Mouse (Mus musculus): ENCODE measurements at regions not wholly inside any gene's neighbourhood (a gene's known extent, or its start where the extent isn't known, plus 50 kb on each side); places are given as distances from the start of the nearest gene placed in this dataset.

DNA sequence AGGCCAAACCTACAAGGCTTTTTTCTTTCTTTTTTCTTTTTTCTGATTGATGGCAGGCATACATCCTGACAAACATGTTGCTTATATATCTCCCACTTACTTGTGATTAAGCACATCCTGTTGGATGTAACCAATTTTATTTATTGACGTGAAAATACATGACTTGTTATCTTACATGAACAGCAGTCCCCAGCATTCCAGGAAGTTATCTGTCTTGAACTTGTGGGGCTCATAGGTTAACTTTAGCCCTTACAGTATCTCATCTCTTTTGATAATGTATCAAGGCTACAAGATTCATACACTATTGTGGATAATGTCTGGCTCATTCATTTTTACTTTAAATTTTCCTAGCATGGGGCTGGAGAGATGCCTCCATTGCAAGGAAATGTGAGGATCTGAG, 852.0 kb upstream of the Agtr1b start:
- no peak for DNase-seq

DNA sequence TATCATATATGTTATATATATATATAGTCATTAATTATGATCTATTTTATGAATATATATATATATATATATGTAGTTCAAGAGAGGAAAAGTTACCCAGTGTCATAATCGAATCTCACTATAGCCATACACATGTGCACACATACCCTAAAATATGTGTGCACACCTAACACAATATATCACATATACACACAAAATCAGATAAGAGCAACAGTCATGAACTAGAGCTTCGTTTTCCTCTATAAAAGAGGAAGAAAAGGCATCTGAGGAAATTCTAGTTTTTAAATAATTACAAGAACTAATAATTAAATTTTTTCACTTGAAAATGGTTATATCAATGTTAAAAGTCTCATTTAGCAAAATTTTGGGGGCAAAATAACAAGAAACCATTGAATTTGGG, 835.3 kb upstream of the Tbl1xr1 start:
- DNase-seq: no peak

DNA sequence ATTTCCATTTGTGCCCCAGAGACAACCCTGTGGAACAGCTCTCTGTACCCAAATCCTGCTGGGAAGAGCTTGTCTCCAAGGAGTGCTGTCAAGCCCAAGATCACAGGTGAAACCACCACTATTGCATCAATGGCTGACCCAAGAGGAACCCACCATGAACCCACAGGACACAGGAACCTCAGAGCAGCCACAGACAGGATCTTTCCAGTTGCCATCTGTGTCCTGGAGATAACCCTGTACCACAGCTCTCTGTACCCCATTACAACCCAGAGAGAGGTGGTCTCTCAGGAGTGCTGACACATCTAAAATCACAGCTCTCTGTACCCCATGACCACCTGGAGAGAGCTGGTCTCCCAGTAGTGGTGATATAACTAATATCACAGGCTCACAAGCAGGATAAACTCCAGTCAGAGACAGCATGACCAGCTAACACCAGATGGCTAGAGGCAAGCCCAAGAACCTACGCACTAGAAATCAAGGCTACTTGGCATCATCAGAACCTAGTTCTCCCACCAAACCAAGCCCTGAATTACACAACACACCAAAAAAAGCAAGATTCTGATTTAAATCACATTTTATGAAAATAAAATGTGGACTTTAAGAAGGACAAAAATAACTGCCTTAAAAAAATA, 820.2 kb upstream of the Tbl1xr1 start:
- DNase-seq: no peak

DNA sequence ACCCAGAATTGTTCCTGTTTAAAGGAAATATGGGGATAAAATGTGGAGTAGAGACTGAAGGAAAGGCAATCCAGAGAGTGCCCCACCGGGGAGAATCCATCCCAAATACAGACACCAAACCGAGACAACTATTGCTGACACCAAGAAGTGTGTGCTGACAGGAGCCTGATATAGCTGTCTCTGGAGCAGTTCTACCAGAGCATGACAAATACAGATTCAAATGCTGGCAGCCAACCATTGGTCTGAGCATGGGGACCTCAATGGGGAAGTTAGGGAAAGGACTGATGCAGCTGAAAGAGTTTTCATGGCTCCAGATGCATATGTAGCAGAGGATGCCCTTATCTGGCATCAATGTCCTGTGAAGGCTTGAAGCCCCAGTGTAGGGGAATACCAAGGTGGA, 813.1 kb upstream of the Tbl1xr1 start:
- DNase-seq: no peak

DNA sequence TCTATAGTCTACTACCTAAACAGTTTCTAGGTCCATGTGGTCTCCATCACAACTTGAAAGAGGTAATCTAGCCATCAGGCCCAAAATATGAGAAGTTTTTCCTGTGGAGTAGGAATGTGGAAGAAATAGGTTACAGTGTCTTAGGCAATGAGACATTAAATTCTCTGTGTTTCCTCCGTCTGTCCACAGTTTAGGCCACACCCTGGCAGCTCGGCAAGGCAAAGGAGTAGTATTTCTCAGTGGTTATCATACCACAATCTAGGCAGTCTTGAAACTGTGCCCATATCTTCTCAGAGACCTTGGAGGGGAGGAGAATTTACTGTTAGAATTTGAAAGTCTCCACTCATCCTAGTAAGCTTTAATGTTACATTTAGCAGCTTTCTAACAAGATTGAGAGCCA, 811.0 kb upstream of the Tbl1xr1 start:
- no peak for DNase-seq

DNA sequence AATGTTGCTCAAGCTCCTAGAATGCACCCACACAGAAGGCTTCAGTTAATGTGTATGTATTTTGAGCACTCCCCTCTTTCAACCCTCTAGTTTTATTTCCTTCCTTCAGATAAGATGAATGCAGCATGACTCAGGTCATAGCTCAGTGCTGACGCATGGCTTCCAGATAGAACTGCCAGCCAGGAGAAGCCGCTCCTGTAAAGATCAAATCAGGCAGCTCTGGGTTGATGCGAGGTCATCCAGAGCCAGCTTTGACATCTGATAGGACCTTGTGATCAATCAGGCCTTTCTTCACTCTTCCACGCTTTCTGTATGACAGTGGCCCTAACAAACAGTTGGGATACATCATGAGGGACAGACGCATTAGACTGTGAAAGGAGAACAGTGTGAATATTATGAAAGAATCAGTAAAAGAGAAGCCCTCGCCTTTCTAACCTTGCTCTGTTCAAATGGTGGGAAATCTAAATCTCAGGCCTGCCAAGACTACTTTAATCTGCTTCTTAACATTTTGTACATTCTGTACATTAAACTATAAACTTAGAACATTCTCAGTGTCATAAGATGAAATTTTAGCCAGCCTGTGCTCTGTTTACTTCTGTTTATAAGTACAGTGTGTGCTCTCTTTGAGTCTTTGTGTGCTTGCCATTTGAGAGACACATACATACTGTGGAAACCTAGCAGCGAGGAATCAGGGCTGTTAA, 807.9 kb upstream of the Tbl1xr1 start:
- DNase-seq: no peak

DNA sequence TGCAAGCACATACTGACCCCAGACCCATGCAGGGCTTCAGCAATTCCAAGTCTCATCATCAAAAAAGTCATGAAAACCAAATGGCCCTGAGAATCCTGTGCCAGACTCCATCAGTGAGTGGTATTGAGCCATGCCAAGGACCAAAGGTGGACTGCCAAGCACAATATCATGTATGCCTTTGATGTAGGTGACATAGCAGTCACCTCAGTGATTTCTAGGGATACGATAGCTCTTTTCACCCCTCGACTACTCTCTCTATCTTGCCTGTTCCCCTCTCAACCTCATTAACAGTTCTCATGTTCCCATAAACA, 807.4 kb upstream of the Tbl1xr1 start:
- no peak for DNase-seq

DNA sequence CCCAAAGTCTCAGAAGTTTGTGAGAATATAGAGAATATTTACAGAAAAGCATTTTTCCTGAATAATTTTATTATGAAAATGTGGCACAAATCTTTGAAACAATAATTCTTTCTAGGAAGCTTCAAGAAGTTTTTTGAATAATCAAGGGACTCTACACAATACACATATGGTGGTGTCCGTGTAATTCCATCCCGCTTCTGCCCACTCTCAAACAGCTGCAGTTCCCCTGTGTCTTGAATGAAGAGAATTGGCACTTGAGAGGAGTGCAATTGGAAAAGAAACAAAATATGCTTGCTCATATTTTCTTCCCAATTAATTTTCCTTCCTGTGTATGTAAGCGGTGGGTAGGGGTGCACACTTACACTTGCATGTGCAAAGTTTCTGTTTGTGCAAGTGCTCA, 805.7 kb upstream of the Tbl1xr1 start:
- DNase-seq: no peak

DNA sequence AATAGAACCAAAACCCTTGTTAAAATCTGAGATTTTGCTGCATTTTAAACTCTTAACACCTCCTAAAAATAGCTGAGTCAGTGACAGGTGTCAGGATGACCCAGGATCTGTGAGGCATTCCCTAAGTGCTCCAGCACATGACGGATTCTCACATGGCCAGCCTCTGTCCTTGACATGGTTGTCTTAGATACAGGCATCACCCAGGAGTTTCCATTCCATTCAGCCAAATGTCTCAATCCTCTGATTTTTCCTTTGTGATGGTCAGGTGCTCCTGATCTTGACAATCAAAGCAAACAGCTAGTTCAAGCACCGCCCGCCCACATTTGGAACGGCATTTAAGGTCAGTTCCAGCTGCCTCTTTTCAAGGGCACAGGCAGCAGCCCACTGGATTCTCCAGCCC, 804.2 kb upstream of the Tbl1xr1 start:
- no peak for DNase-seq

DNA sequence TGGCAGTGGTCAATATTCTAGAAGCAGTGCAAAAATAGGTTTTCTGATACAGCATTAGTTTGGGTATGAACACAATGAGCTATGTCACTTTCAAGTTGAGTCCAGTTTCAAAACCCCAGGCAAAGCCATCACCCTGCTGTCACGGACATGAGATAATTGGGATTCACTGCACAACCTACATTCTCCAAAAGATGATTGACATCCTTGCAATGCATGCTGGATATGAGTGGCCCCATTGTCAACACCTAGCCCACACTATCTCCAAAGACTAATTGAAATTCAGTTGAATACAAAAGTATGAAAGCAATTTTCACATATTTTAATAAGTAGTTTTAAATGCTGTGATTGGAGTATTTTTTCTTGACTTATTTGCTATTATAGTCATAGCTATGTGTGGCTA, 783.7 kb upstream of the Tbl1xr1 start:
- DNase-seq: no peak

DNA sequence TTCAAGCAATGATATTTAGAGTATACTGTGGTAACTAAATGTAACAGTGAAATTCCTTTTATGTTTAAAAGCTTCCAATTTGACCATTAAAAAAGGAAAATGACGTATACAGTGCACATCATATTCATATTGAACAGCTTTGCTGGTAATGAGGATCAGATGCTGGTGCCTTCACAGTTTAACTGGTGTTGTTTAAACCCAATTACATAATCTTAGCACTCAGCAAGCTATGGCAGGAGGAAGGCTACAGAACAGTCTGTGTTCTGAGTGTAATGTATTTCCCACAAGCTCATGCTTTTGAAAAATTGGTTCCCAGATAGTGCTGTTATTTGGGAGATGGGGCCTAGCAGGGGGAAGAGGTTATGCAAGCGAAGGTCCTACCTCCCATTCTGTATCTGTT, 783.1 kb upstream of the Tbl1xr1 start:
- no peak for DNase-seq

DNA sequence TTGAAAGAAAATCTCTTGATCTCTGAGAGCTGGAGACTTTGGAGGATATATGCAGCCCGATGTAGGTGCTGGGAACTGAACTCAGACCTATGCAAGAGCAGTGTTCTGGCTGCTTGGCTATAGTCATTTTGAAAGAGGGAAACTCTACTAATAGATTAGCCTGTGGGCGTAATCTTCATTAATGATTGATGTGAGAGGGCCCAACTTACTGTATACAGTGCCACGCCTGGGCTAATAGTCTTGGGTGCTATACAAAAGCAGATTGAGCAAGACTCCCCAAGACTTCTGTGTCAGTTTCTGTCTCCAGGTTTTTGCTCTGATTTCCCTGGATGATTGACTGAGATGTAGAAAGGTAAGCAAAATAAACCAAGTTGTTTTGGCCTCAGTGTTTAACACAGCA, 781.7 kb upstream of the Tbl1xr1 start:
- no peak for DNase-seq

DNA sequence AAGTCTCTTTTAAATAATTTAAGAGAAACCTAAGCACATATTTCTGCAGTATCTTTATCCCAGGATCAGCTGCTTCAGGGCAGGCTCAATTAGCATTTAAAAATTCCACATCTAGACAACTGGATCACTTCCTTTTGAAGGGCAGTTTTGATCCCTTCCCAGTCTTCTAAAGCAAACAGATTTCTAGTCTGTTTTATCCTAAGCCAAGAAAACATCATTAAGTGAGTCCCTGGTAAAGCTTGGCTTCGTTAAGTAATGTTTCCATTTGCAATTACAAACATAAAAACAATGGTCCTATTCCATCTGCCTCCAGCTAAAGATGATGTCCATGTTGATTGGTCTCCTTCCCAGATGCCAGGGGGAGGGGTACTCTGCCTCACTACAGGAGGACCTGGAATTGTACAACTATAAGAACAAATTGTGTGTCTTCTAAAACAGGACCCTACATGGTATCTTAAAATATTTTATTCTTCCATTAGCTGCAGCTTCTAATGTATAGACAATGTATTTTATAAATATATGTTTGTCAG, 779.8 kb upstream of the Tbl1xr1 start:
- DNase-seq: no peak

DNA sequence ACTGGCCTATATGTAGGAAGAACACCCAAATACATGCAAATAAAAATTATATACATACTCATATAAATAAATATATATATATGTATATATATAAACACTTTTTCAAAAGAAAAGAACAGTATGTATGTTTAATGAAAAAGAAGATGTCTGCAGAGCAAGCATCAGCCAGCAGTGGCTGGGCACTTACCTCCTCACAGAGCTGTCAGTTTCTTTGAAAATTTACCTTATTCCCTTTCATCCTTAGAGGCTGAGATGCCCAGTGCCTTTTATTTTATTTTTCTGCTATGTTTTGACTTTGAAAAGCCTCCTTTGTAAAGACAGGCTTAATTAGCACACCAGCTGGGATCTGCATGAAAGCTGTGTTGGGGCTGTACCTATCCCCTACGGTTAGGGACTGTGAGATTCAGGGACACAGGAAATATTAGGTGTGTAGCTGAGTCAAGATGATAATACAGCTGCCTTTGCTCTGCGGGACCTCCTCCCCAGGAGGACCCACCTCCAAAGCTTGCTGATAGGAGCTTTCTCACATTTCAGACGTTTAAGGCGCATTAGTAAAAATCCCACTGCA, 751.0 kb upstream of the Tbl1xr1 start:
- DNase-seq: no peak

DNA sequence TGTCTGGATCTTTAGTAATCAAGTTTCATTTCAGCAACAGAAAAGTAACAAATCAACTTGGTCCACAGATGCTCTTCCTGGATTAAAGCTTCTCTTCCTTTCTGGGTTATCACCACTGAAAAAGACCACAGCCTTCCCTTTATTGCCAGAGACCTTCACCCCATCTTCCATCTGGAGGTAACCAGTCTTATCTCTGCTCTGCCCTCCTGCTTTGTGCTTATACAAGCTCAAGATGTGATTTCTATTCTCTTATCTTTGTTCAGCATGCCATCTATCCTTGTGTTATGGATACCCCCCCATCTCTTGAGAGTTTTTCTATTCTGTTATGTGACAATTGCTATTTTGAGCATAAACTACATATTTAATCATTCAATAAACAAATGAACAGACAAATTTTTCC, 734.5 kb upstream of the Tbl1xr1 start:
- DNase-seq: no peak

DNA sequence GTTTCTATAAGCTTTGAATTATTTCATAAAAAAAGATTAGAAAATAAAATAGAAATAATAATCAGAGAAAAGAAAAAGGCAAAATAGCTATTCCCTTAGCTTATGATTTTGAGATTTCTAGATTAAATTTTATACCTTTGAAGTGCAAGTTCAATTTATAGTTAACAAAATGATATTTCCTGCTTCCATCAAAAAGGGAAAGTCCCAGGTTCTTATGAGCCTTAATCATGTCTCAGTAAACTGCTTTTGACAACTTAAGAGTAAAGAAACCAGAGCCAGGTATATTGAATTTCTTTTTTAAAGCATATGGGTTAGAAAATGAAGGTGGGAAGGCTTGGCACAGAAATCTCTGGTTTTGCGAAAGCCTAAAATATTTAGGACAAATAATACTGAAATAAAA, 733.4 kb upstream of the Tbl1xr1 start:
- DNase-seq: no peak

DNA sequence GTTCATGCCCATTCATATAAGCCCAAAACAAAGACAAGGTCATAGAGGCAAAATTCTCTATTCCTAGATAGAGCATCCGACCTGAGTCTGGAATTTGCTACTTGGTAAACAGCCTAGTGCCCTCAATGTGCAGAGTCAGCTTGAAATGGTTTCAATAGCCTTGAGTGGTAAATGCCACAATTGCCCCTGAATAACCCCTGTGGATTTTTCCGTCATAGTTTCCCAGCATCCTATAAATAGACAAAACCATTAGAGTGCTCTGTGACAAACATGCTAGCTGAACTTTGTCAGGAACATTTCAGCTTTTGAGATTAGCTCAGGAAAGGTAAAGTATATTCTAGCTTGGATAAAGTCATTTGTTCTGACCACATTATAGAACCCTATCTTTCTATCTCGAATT, 727.0 kb upstream of the Tbl1xr1 start:
- DNase-seq: no peak

DNA sequence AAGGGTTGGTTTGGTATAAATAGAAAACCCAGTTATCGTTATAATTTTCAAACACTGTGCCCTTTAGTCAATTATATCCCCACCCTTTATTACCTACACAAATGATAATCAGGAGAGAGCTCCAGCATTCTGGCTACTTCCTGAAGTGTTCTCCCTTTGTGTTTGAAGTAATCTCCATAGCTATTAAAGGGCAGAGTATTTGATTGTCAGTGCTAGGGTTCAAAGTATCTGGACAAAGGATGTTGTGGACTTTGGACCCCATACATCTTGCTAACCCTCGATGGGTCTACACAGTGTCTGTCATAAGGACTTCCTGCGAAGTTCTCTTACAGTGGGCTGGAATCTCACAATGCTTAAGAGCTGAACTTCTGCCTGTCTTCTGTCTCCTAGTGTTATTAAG, 720.3 kb upstream of the Tbl1xr1 start:
- no peak for DNase-seq

DNA sequence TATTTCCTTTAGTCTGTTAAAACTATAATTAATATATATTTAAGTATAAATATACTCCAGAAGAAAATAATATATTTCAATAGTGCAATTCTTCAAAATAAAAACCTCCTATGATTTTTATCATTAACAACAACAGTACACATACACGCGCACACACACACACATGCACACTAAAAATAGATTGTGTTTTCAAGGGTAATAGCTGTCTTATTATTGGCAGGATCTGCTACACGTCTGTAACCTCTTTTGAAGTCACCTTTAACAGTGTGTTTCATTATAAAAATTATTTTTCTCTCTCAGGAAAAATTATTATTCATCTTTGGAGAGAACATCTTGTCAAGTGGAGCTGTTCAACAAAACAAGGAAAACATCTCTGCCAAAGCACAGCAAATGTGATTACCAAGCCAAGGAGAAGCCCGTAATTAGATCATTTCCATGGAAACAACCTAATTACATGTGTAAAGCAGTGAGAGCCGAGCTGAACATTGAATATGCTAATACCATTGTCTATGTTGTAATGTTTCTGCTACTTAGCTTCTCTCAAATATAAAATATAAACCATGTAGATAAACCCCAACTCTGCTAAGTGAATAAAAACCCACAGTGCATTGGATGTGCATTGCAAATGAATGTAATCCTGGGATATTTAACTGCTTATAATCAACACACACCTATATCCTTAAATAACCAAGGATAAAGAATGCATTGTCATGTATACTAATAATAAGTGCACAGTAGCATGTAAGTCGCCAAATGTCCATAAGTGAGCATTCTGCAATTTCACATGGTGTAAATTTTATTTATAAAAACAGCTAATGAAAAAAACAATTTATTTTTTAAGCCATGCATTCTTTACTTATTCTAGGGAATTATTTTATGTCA, 719.4 kb upstream of the Tbl1xr1 start:
- peak; percentile 12 to 14 for DNase-seq

DNA sequence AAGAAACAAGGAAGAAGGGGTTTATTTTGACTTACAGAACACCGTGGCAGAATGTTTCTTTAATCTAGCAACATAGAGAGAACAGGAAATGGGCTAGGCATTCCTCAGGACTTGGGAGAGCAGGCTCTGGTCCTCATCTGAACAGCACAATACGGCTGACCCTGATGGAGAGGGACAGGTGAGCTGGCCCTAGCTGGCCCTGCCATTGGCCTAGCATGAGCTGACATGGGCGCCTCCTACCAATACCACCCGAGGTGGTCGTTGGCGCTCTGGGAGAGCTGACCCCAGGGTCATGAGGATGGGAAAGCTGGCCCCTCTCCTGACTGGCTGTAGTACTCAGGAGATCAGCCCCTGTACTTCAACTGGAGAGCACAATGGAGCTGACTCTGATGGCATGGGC, 718.4 kb upstream of the Tbl1xr1 start:
- DNase-seq: peak in 1 of 2 experiments; percentile 12

DNA sequence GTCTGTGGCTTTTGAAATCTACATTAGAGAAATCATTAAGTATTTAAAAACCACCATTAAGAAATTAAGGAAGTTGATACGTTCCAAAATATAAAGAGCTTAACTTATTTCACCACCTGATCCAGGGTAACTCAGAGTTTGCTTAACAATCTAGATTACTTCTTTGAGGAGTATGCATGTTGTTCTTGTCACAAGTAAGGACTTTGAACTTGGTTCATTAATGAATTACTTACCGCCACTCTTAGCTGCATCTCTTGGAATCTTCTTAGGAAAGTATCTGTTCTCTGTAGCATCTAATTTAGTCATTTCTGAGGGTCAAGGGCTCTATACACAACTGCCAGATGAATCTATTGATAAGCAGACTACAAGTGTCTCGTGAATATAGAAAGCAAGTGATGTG, 715.4 kb upstream of the Tbl1xr1 start:
- no peak for DNase-seq

DNA sequence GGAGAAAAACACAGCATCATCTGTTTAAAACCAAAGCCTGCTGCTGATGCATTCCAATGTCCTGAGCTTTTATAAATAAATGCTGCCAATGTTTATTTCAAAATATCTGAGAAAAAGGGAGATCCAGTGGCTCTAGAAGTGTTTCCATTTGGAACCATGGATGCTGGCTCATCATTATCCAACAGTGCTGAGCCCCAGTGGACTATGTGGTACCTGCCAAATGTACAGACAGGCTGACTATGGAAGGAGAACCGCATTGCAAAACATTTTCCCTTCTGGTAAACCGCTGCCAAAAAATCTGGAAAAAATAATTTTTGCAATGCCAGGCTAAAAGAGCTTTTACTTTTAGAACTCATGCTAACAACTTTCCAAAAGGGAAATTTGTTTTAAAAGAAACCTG, 696.6 kb upstream of the Tbl1xr1 start:
- peak in 1 of 2 experiments; percentile 5 for DNase-seq

DNA sequence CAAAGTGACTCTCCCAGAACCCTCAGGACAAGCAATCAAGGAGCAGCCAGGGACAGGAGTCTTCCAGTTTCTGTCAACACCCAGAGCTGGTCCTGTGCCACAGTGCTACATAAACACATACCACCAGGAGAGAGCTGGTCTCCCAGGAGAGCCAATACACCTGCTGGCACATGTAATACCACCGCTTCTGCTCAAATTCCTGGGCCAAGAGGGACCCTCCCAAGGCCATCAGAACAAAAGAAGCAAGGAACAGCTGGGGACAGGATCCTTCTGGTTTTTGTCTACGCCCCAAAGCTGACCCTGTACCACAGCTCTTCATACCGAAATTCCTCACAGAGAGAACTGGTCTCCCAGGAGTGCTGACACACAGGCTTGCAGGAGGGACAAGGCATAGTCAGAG, 695.4 kb upstream of the Tbl1xr1 start:
- DNase-seq: no peak

DNA sequence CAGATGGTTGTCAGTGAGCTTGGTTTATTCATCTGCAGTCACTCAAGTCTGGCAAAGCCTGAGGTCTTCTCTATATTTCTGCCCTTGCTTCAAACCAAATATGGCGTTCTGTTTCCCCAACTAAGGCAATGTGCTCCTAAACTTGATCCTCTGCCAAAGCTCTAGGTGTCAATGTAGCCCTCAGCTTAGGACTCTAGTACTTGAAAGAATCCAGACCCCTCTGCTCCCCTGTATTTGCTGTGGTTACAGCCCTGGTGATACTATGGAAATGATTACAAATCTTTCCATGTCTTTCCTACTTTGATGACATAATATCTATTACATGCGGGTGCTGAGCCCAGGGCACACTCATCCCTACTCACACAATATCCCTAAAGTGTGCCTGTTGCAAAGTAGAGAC, 672.9 kb upstream of the Tbl1xr1 start:
- no peak for DNase-seq
